Mouse (Mus musculus): ENCODE measurements at regions not wholly inside any gene's neighbourhood (a gene's known extent, or its start where the extent isn't known, plus 50 kb on each side); places are given as distances from the start of the nearest gene placed in this dataset.

GRCm38 (mm10) chr7:125139196-125139595 lies 305.3 kb upstream of the Kdm8 start:
- TF ChIP-seq CTCF (IDR thresholded peaks at IDR 0.05; ENCODE audit: insufficient read depth, low read length) (no peak), POLR2A (IDR thresholded peaks at IDR 0.05; ENCODE audit: borderline replicate concordance, extremely low read depth, low read depth, low read length) (no peak)
